8 mouse cellular contexts compared by ENCODE assay signal in the genomic region with DNA sequence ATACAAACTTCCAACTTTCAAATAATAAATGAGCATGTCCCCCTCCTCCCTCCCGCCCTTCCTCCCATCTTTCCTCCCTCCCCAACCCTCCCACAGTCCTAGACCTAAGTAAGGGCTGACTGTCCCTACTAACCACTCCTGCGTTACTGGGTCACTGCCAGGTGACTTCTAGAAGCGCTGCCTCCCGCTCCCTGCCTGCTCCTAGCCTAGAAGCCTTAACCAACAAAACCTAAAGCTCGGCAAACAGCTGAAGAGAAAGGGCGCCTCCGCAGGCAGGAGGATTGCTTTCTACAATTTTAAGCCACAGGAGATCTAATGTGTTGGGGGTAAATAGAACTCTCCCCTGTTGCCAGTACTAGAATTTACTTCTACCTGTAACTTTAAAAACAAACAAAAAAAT. TPM values are rescaled to one million over a fixed set of nuclear protein-coding genes. Genes with fewer than 3 reads are reported as not detected.
A peak's percentile ranks its signal among the peaks of the same experiment; 100 is the strongest.
DNase-seq lines count a peak whose midpoint lies in the region; ATAC-seq and TF ChIP-seq lines count a peak whose summit lies in the region.

No protein-coding gene starts in this region.

- H3K27ac ChIP-seq in thymus, adult 2 months (ENCODE audit: control insufficient read depth, insufficient read depth, low read length), result no peak overlapping the region
- H3K27ac ChIP-seq in embryonic facial prominence, embryonic 12.5 days, result no peak overlapping the region; the same call in 1 of the 2 replicates
- H3K27ac ChIP-seq in lung, embryonic 15.5 days, result no peak overlapping the region

- ATAC-seq in embryonic facial prominence, embryonic 12.5 days (ENCODE audit: insufficient number of reproducible peaks, insufficient read depth, low FRiP score, low TSS enrichment), result no peak
- no peak for ATAC-seq in lung, embryonic 15.5 days (ENCODE audit: borderline replicate concordance, extremely low read depth, low FRiP score, low TSS enrichment)
- no peak for ATAC-seq in erythroid progenitor cell, adult 5-6 weeks (replicated peaks; ENCODE audit: low FRiP score, poor library complexity, severe bottlenecking)

- peak overlapping the region; percentile 27 for H3K4me3 ChIP-seq in thymus, adult 2 months (ENCODE audit: control insufficient read depth, insufficient read depth, low read length)
- peak overlapping the region; percentile 74 for H3K4me3 ChIP-seq in embryonic facial prominence, embryonic 12.5 days
- H3K4me3 ChIP-seq in lung, embryonic 15.5 days, result peak overlapping the region; percentile 58

- peak; percentile 29 for DNase-seq in thymus, adult 2 months
- DNase-seq in thymus, adult 18-20 months, result no peak
- DNase-seq in heart, postnatal 10 days, result peak; percentile 50 to 53
- peak; percentile 60 to 65 for DNase-seq in kidney, postnatal 25 days
- peak; percentile 44 for DNase-seq in retina, embryonic 14.5 days (ENCODE audit: low spot score)

- no peaks in the 10 kb centered on the region for H3K9me3 ChIP-seq in embryonic facial prominence, embryonic 12.5 days
- H3K9me3 ChIP-seq in lung, embryonic 15.5 days, result no peaks in the 10 kb centered on the region

- intact Hi-C loops in heart, postnatal 10 days (cut with DNase I), result loop anchor here (2.0 to 10.0 kb wide), 3 partner anchors 98 to 586 kb away; no protein-coding TSS in a partner anchor

- peaks cover 16% of the 10 kb centered on the region for H3K4me1 ChIP-seq in thymus, adult 2 months (replicated peaks; ENCODE audit: control insufficient read depth, insufficient read depth, low read length)
- H3K4me1 ChIP-seq in embryonic facial prominence, embryonic 12.5 days, result peaks cover 3% of the 10 kb centered on the region; the same call in 1 of the 2 replicates
- H3K4me1 ChIP-seq in lung, embryonic 15.5 days, result peaks cover 10% of the 10 kb centered on the region; the same call in 1 of the 2 replicates

- WGBS in thymus, adult 2 months, result 10% methylated on average over 7 of the region's 7 CpGs
- WGBS in embryonic facial prominence, embryonic 12.5 days, result 7% methylated on average over 7 of the region's 7 CpGs
- WGBS in lung, embryonic 15.5 days, result 15% methylated on average over 7 of the region's 7 CpGs

- TF ChIP-seq CTCF in thymus, adult 2 months (IDR thresholded peaks at IDR 0.05; ENCODE audit: borderline replicate concordance, control insufficient read depth, extremely low read depth, insufficient read depth, low read length, poor library complexity), result no peak

- peak overlapping the region; percentile 83 for H3K9ac ChIP-seq in embryonic facial prominence, embryonic 12.5 days
- H3K9ac ChIP-seq in lung, embryonic 15.5 days, result 0 out of 2 replicates have a peak overlapping the region, but pooled peaks have one; percentile 19

- H3K4me2 ChIP-seq in embryonic facial prominence, embryonic 12.5 days (replicated peaks), result peak overlapping the region; percentile 86
- H3K4me2 ChIP-seq in lung, embryonic 15.5 days, result peak overlapping the region; percentile 94

- H3K36me3 ChIP-seq in thymus, adult 2 months (ENCODE audit: control insufficient read depth, insufficient read depth, low read length), result no peaks in the 10 kb centered on the region
- H3K36me3 ChIP-seq in embryonic facial prominence, embryonic 12.5 days, result no peaks in the 10 kb centered on the region
- H3K36me3 ChIP-seq in lung, embryonic 15.5 days, result no peaks in the 10 kb centered on the region

- no peaks in the 10 kb centered on the region for H3K27me3 ChIP-seq in thymus, adult 2 months (ENCODE audit: control insufficient read depth, insufficient read depth, low read length)
- H3K27me3 ChIP-seq in embryonic facial prominence, embryonic 12.5 days, result no peaks in the 10 kb centered on the region
- peaks cover 11% of the 10 kb centered on the region for H3K27me3 ChIP-seq in lung, embryonic 15.5 days

- no peak for TF ChIP-seq POLR2A in thymus, adult 2 months (IDR thresholded peaks at IDR 0.05; ENCODE audit: control insufficient read depth, extremely low read depth, insufficient read depth, low read length, poor library complexity)

RNA-seq across cellular contexts. Expression of gene Kctd12, which starts 2.0 kb away (rescaled TPM):
- polyA plus RNA-seq in thymus, adult 2 months (2012; rRNA removed), result 20.0 and 25.4 TPM in 2 replicates
- polyA plus RNA-seq in embryonic facial prominence, embryonic 12.5 days (2016; fragmentation: Nextera tagmentation; extraction: Ambion mirVana), result 25.0 and 35.3 TPM in 2 replicates
- total RNA-seq in heart, postnatal 10 days (2021), result 10 to 100 TPM; 41.3 to 42.5 TPM
- 5.7 and 6.9 TPM in 2 replicates for polyA plus RNA-seq in lung, embryonic 15.5 days (2015; fragmentation: Nextera tagmentation; extraction: Ambion mirVana)
- 62.3 and 67.9 TPM in 2 replicates for total RNA-seq in erythroid progenitor cell, adult 5-6 weeks (2015; ENCODE audit: low replicate concordance)
- total RNA-seq in erythroid progenitor cell, adult 5-6 weeks (2017; ENCODE audit: low replicate concordance), result 19.2 and 20.5 TPM in 2 replicates

Comparison
In these comparisons a context has a peak if more than half of its experiments do, and no peak if none do; other contexts are left out.
1. DNase-seq: peak in thymus, adult 2 months (single experiment), heart, postnatal 10 days (2 of 2), kidney, postnatal 25 days (2 of 2) and retina, embryonic 14.5 days (single experiment); none in thymus, adult 18-20 months (0 of 2).
2. Peak in every context shown above with its lines, with median percentiles within 50 percentile points of each other: H3K4me3 ChIP-seq.